Mouse (Mus musculus) gastrocnemius, postnatal 14 days (tissue): ENCODE data around the gene Dhx37. TPM values are rescaled to one million over a fixed set of nuclear protein-coding genes. Genes with fewer than 3 reads are reported as not detected.
A peak's percentile ranks its signal among the peaks of the same experiment; 100 is the strongest.

Experiments used
- DNase-seq: peaks from one replicate; pipeline ENCODE4 v3.0.0; 2021; ENCODE audit warnings: mixed read lengths
- intact Hi-C: fragments of 180-260 bp; cut with DNase I; formaldehyde crosslinking; loops from one replicate; pipeline ENCODE4 v1.15.1; 2025; ENCODE audit warnings: low total_unique reads
- total RNA-seq, 2 experiments: library from RNA; stranded (reverse); gene quantifications; 2 replicates each; pipeline ENCODE4 v1.2.3; 2021

The Dhx37 gene
- total RNA-seq, 2 experiments from 2014 or later, result 3.6 to 4.0 TPM

DNA sequence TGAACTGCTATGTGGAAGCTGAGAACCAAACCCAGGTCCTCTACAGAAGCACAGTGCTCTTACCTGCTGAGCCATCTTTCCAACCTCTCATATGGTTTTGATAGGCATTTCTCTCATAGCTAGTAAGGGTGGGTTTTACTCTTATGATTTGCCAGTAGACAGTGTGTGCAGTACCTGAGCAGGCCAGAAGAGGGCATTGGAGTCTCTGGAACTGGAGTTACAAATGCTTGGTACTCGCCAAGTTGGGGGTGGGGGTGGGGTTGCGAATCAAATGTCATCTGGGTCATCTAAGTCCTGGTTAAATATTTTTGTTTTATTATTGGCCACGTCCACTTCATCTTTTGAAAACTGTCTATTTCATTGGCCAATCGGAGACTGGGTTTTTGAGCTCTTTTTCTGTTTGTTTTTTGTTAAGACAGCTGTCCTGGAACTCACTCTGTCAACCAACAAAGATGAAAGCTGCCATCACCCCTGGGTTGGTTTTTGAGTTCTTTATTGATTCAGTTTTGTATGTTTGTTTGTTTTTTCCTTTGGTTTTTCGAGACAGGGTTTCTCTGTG lies 21.9 kb downstream of the Dhx37 start:
- peak; percentile 53 for DNase-seq
- intact Hi-C loops, result no loop called here

GRCm38 (mm10) chr5:125409348-125410090 lies 24.4 kb downstream of the Dhx37 start:
- no peak for DNase-seq

DNA sequence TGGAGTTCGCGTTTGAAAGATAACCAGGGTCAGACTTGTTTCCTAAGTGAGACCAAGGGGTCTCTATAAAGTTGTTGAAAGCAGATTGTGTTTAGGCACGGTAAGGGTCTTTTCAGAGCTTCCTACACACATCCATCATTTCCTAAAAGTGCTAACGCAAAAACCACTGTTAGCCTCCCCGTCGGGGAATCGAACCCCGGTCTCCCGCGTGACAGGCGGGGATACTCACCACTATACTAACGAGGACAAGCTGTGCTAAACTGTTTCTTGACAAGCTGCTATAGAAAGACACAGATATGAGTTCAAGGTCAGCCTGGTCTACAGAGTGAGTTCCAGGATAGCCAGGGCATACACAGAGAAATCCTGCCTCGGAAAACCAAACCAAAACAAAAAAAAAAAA lies 25.1 kb downstream of the Dhx37 start:
- peak; percentile 78 for DNase-seq
- intact Hi-C loops, result no loop called here

More at GRCm38 (mm10) chr5:125409348-125410090, 24.4 kb downstream of the Dhx37 start:
- intact Hi-C loops, result no loop called here

DNA sequence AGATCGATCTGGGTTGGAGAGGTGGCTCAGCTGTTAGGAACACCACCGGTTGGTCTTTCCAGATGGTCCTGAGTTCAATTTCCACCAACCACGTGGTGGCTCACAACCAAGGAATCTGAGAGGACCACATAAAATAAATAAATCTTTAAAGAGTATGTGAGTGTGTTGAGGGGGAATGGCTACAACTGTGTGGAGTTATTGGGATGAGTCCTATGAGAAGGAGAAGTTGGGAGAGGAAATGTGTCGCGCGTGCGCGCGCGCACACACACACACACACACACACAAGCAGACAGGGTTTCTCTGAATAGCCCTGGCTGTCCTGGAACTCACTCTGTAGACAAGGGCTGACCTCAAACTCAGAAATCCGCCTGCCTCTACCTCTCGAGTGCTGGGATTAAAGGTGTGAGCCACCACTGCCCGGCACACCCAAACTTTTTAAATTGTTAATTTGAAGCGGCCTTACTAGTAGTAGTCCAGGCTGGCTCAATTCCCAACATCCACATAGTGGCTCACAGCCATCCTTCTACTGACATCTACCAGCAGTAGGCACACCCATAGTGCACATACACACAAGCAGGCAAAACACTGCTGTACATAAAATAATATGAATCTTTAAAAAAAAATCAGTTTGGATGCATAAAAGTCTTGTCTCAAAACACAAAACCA lies 25.9 kb downstream of the Dhx37 start:
- DNase-seq, result no peak
- intact Hi-C loops, result no loop called here

DNA sequence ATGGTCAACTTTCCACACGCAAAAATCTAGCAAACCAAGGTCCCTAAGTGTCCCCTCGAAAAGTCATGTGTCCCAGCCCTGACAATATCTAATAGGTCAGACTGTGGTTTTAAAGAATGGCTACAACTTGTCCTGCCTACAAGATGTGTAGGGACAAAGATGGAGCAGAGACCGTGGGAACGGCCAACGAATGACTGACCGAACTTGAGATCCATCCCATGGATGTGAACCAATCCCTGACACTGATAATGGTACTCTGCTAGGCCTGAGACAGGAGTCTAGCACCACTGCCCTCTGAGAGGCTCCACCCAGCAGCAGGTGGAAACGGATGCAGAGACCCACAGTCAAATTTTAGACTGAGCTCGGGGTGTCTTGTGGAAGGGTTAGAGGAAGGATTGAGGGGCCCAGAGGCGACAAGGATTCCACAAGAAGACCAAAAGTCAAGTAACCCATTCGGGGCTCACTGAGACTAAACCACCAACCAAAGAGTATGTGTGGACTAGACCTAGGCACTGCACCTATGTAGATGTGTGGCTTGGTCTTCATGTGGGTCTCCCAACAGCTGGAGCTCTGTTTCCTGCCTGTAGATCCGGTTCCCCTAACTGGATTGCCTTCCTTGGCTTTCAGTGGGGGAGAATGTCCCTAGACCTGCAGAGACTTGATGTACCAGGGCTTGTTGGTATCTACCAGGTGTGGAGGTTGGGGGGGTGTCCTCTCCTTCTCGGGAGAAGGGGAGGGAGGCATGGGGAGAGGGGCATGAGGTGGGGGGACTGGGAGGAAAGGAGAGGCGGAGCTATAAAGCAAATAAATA lies 26.7 kb downstream of the Dhx37 start:
- no peak for DNase-seq
- intact Hi-C loops, result no loop called here

DNA sequence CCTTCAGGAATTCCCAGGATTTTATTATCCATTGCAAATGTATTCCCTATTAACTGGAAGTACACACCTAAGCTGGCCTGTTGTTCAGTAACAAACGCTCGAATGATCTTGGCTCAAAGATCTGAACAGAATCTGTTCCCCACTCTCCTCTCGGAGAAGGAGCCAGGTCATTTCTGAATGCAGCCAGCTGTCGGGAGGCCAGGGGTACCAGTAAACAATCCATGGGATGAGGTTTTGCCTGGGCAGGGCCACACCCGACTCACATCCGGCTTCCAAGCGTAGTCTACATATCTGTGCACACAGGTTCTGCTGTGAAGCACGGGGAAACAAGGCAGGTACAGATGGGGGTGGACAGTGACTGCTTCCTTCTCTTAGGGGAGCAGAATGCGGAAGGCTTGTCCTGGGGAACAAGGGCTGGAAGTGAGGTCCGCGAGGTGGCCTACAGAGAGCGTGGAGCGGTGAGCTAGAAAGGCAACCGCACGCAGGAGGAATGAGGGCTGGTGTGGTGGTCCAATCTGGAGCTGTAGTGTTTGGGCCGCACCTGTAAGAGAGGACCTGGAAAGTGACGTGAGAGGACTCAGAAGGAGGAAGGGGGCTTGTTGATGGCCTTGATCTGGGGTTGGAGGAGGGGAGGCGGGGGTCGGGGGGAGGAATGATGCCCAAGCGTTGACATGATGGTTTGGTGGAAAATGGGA lies 27.5 kb downstream of the Dhx37 start:
- peak; percentile 43 for DNase-seq
- intact Hi-C loops, result no loop called here

- intact Hi-C loops, result no loop called here
- peak; percentile 70 for DNase-seq
These were observed 28.2 kb downstream of the Dhx37 start for GRCm38 (mm10) chr5:125405546-125406248.

- intact Hi-C loops, result no loop called here
- DNase-seq, result peak; percentile 41
These were observed 28.9 kb downstream of the Dhx37 start for GRCm38 (mm10) chr5:125404903-125405545.

- DNase-seq, result no peak
- intact Hi-C loops, result no loop called here
These were observed 29.4 kb downstream of the Dhx37 start for GRCm38 (mm10) chr5:125404536-125404902.

DNA sequence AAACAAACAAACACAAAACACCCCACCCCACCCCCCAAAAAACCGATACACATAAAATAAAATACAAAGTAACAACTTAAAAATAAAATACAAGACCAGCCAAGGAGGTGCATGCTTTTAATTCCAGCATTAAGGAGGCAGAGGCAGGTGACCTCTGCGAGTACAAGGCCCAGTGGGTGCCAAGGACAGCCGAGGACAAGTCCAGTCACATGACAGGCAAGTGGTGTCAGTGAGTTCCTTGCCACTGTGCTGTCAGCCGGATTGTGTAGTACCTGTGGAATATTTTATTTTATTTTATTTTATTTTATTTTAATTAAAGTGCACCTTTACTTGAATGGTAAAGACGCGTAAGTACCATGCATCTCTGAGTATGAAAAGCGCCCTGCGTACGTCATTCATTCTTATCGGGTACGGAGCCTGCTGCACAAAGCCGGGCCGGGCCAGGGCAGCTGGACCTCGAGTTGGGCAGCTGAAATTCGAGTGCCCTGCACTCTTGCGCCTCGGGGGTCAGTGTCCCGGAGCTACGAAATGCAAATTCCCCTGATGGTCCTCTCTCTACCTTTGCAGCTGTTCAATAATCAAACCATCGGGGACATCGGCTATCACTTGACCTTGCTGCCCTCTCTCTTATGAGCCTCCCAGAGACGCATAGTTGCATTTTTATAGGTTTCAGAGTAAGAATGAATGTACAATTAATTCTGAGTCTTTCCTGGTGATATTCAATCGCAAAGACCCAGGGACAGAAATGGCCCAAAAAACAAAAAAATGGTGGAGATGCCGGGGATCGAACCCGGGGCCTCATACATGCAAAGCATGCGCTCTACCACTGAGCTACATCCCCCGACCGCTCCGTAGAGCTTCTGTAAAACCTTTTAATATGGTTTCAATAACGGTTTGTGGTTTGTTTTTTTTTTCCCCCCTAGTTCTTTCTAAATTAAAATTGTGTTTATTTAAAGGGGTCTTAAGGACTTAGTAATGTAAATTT lies 30.1 kb downstream of the Dhx37 start:
- intact Hi-C loops, result no loop called here
- DNase-seq, result peak; percentile 47

DNA sequence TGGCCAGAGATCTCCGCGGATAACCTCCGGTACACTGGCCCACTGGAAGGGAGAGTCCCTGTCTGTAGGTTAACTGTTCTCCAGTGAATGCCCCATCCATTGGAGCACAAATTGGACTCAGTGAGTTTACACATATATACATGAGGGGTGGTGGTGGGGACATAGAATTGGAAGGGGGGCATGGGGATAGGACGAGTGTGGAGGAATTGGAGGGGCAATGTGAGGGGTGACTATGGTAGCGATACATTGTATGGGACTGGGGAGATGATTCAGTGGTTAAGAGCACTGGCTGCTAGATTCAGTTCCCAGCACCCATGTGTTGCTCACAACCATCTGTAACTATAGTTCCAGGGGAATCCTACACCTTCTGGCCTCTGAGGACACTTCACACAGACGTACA lies 30.9 kb downstream of the Dhx37 start:
- intact Hi-C loops, result no loop called here
- no peak for DNase-seq

GRCm38 (mm10) chr5:125402476-125402875 lies 31.4 kb downstream of the Dhx37 start:
- intact Hi-C loops, result no loop called here
- no peak for DNase-seq

DNA sequence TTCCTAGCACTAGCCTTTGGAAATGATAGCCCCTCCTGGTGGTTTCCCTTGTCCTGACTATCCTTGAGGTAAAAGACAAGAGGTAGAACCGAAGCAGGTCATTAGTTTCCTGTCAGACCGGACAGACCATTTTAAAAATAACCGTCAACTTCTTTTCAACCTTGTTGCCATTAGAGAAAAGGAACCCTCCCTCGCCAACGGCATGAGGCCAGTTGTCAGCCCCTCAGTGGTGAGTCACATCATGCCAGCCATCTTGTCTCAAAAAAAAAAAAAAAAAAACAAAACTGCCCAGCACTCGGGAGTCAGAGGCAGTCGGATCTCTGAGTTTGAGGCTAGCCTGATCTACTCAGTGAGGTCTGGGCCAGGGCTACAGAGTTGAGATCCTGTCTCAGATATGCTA lies 33.0 kb downstream of the Dhx37 start:
- intact Hi-C loops, result no loop called here
- no peak for DNase-seq

- DNase-seq, result no peak
- intact Hi-C loops, result no loop called here
These were observed 38.9 kb downstream of the Dhx37 start for GRCm38 (mm10) chr5:125395008-125395407.

GRCm38 (mm10) chr5:125393622-125394603 lies 40.0 kb downstream of the Dhx37 start:
- intact Hi-C loops, result no loop called here
- DNase-seq, result peak; percentile 77

GRCm38 (mm10) chr5:125392977-125393621 lies 40.8 kb downstream of the Dhx37 start:
- intact Hi-C loops, result no loop called here

More at GRCm38 (mm10) chr5:125392977-125393621, 40.8 kb downstream of the Dhx37 start:
- DNase-seq, result peak; percentile 97
